Mouse (Mus musculus) megakaryocyte, adult 5-6 weeks (primary cell): Measurements from ENCODE around the gene Orai3. TPM values are rescaled to one million over a fixed set of nuclear protein-coding genes. Genes with fewer than 3 reads are reported as not detected.
"Not testable (repeated sequence)": the region's sequence is repeated elsewhere in the genome, so short reads cannot be mapped to it uniquely, and the experiment has no call there.

Experiments
- ATAC-seq: 2 replicates; pipeline ENCODE4 v1.8.0; 2016; ENCODE audit warnings: mild to moderate bottlenecking, inconsistent platforms; ENCODE audit not compliant: poor library complexity, severe bottlenecking
- total RNA-seq, 2 experiments: library from RNA; stranded (forward) in 1 of 2; stranded (reverse) in 1 of 2; fragments of 153-499, 151-499 nt in 1 of 2; fragments of 221-1000, 200-1000 nt in 1 of 2; gene quantifications; 2 replicates each; pipeline versions ENCODE4 v1.2.3 to v1.2.4; 2015 to 2017

The Orai3 gene
- total RNA-seq, 2 experiments from 2014 or later, result 30.9 to 32.7 TPM

- ATAC-seq, result peak; percentile 94
Measured at GRCm38 (mm10) chr7:127761026-127761425, 8.6 kb upstream of the Orai3 start.

- ATAC-seq, result no peak
Measured at GRCm38 (mm10) chr7:127763642-127764041, 6.0 kb upstream of the Orai3 start.

- no peak for ATAC-seq
Measured at GRCm38 (mm10) chr7:127765756-127766155, 3.9 kb upstream of the Orai3 start.

- ATAC-seq, result no peak
Measured at GRCm38 (mm10) chr7:127766851-127767609, 2.6 kb upstream of the Orai3 start.

- ATAC-seq, result no peak
Measured at GRCm38 (mm10) chr7:127767671-127768345, 1.8 kb upstream of the Orai3 start.

- no peak for ATAC-seq
Measured at GRCm38 (mm10) chr7:127768346-127768996, 1.1 kb upstream of the Orai3 start.

- ATAC-seq, result peak; percentile 74
Measured at GRCm38 (mm10) chr7:127768997-127769593, 520 bp upstream of the Orai3 start.

GRCm38 (mm10) chr7:127770039-127770905 is 657 bp downstream of the Orai3 start:
- ATAC-seq, result peak; percentile 34

- no peak for ATAC-seq
Measured at GRCm38 (mm10) chr7:127771262-127771661, 1.6 kb downstream of the Orai3 start.

- ATAC-seq, result no peak
Measured at GRCm38 (mm10) chr7:127772080-127772479, 2.5 kb downstream of the Orai3 start.

- ATAC-seq, result no peak
Measured at GRCm38 (mm10) chr7:127772557-127772956, 2.9 kb downstream of the Orai3 start.

- peak; percentile 28 for ATAC-seq
Measured at GRCm38 (mm10) chr7:127773664-127774384, 4.2 kb downstream of the Orai3 start.

- not testable (repeated sequence) for ATAC-seq
Measured at GRCm38 (mm10) chr7:127775837-127776236, 6.2 kb downstream of the Orai3 start.

- ATAC-seq, result peak; percentile 62
Measured at GRCm38 (mm10) chr7:127776426-127776825, 6.8 kb downstream of the Orai3 start, which contains the start of gene Setd1a. Gene Setd1a (plus strand): TSS chr7:127776670.

GRCm38 (mm10) chr7:127776878-127777473 is 7.4 kb downstream of the Orai3 start:
- ATAC-seq, result peak; percentile 94

- ATAC-seq, result no peak
Measured at GRCm38 (mm10) chr7:127777474-127778266, 8.1 kb downstream of the Orai3 start.

GRCm38 (mm10) chr7:127778350-127778749 is 8.7 kb downstream of the Orai3 start:
- no peak for ATAC-seq

- no peak for ATAC-seq
Measured at GRCm38 (mm10) chr7:127785308-127785707, 15.7 kb downstream of the Orai3 start, which contains the start of gene Gm49388. Gene Gm49388 (plus strand): TSS chr7:127785608.
